8 mouse cellular contexts compared by ENCODE assay signal in genomic region chr5:123393786-123394302, GRCm38 (mm10). TPM values are rescaled to one million over a fixed set of nuclear protein-coding genes. Genes with fewer than 3 reads are reported as not detected.
DNase-seq lines count a peak whose midpoint lies in the region; ATAC-seq and TF ChIP-seq lines count a peak whose summit lies in the region.

No protein-coding gene starts in this region.

- no peak for DNase-seq in layer of hippocampus, adult 2 months (ENCODE audit: low spot score in 2 of 2)
- DNase-seq in layer of hippocampus, adult 9-10 months (ENCODE audit: low spot score): no peak
- DNase-seq in spleen, adult 12 weeks (ENCODE audit: low spot score): no peak
- DNase-seq in right cerebral cortex, postnatal 4 days: no peak
- no peak for DNase-seq in embryo, embryonic 10 days (ENCODE audit: low spot score)

- H3K27me3 ChIP-seq in hindbrain, embryonic 16.5 days (replicated peaks; ENCODE audit: control insufficient read depth, insufficient read depth, low read length): no peaks in the 10 kb centered on the region
- no peaks in the 10 kb centered on the region for H3K27me3 ChIP-seq in midbrain, embryonic 16.5 days (ENCODE audit: control insufficient read depth, insufficient read depth, low read depth, low read length)

- H3K27ac ChIP-seq in layer of hippocampus, adult 2 months: peak overlapping the region; percentile 92
- no peak overlapping the region for H3K27ac ChIP-seq in cortical plate, adult 2 months (ENCODE audit: insufficient read depth, low read length)
- H3K27ac ChIP-seq in hindbrain, embryonic 16.5 days (ENCODE audit: low read depth, low read length): peak overlapping the region; percentile 81
- H3K27ac ChIP-seq in midbrain, embryonic 16.5 days (ENCODE audit: low read length): peak overlapping the region; percentile 84

- TF ChIP-seq CTCF in layer of hippocampus, adult 2 months (conservative IDR thresholded peaks at IDR 0.05): no peak
- no peak for TF ChIP-seq CTCF in cortical plate, adult 2 months (IDR thresholded peaks at IDR 0.05; ENCODE audit: extremely low read depth, insufficient read depth, low read length)

- peak overlapping the region; percentile 69 for H3K4me2 ChIP-seq in hindbrain, embryonic 16.5 days (ENCODE audit: low read length)
- H3K4me2 ChIP-seq in midbrain, embryonic 16.5 days (ENCODE audit: low read length): peak overlapping the region; percentile 81

- no peaks in the 10 kb centered on the region for H3K36me3 ChIP-seq in hindbrain, embryonic 16.5 days (ENCODE audit: control insufficient read depth, insufficient read depth, low read length)
- H3K36me3 ChIP-seq in midbrain, embryonic 16.5 days (ENCODE audit: control insufficient read depth, insufficient read depth, low read length): no peaks in the 10 kb centered on the region

- 30% methylated on average over 5 of the region's 5 CpGs for WGBS in hindbrain, embryonic 16.5 days
- WGBS in midbrain, embryonic 16.5 days: 27% methylated on average over 5 of the region's 5 CpGs

- H3K4me3 ChIP-seq in layer of hippocampus, adult 2 months: peak overlapping the region; percentile 74
- peak overlapping the region; percentile 91; the same call in 1 of the 2 replicates for H3K4me3 ChIP-seq in cortical plate, adult 2 months (ENCODE audit: insufficient read depth, low read length)
- peak overlapping the region; percentile 87 for H3K4me3 ChIP-seq in hindbrain, embryonic 16.5 days (ENCODE audit: low read length)
- H3K4me3 ChIP-seq in midbrain, embryonic 16.5 days (ENCODE audit: low read depth, low read length): peak overlapping the region; percentile 84

- TF ChIP-seq POLR2A in cortical plate, adult 2 months (IDR thresholded peaks at IDR 0.05; ENCODE audit: extremely low read depth, insufficient read depth, low read length): no peak

- H3K9ac ChIP-seq in hindbrain, embryonic 16.5 days (ENCODE audit: low read depth, low read length): peak overlapping the region; percentile 60
- H3K9ac ChIP-seq in midbrain, embryonic 16.5 days (ENCODE audit: low read depth, low read length): peak overlapping the region; percentile 91

- no peak for ATAC-seq in hindbrain, embryonic 16.5 days
- ATAC-seq in midbrain, embryonic 16.5 days: no peak

- H3K9me3 ChIP-seq in hindbrain, embryonic 16.5 days (ENCODE audit: control insufficient read depth, low read length): no peaks in the 10 kb centered on the region
- H3K9me3 ChIP-seq in midbrain, embryonic 16.5 days (replicated peaks; ENCODE audit: control insufficient read depth, low read length, poor library complexity, severe bottlenecking): no peaks in the 10 kb centered on the region

- H3K4me1 ChIP-seq in cortical plate, adult 2 months (ENCODE audit: control insufficient read depth, insufficient read depth, low read length): peaks cover 7% of the 10 kb centered on the region; the same call in 1 of the 2 replicates
- peaks cover 35% of the 10 kb centered on the region for H3K4me1 ChIP-seq in hindbrain, embryonic 16.5 days (ENCODE audit: control insufficient read depth, insufficient read depth, low read depth, low read length)
- peaks cover 41% of the 10 kb centered on the region for H3K4me1 ChIP-seq in midbrain, embryonic 16.5 days (ENCODE audit: control insufficient read depth, insufficient read depth, low read length)

RNA-seq across cellular contexts. Expression of gene Mlxip, which starts 0.8 kb away (rescaled TPM):
- 10 to 100 TPM; 17.7 to 18.3 TPM for total RNA-seq in layer of hippocampus, adult 2 months (2021)
- polyA plus RNA-seq in cortical plate, adult 2 months (2012; rRNA removed): 17.5 and 19.6 TPM in 2 replicates
- polyA plus RNA-seq in hindbrain, embryonic 16.5 days (2015; fragmentation: Nextera tagmentation; extraction: Ambion mirVana): 15.2 and 20.7 TPM in 2 replicates
- 15.5 and 19.0 TPM in 2 replicates for polyA plus RNA-seq in midbrain, embryonic 16.5 days (2015; fragmentation: Nextera tagmentation; extraction: Ambion mirVana)

RNA-seq across cellular contexts. Expression of gene Bcl7a, which starts 50.2 kb away (rescaled TPM):
- total RNA-seq in layer of hippocampus, adult 2 months (2021): 10 to 100 TPM; 67.4 to 70.2 TPM
- polyA plus RNA-seq in cortical plate, adult 2 months (2012; rRNA removed): 33.5 and 34.5 TPM in 2 replicates
- polyA plus RNA-seq in hindbrain, embryonic 16.5 days (2015; fragmentation: Nextera tagmentation; extraction: Ambion mirVana): 31.1 and 36.7 TPM in 2 replicates
- polyA plus RNA-seq in midbrain, embryonic 16.5 days (2015; fragmentation: Nextera tagmentation; extraction: Ambion mirVana): 34.1 and 36.7 TPM in 2 replicates
